Mouse (Mus musculus) cortical plate, adult 2 months (tissue): ENCODE measurements at regions not wholly inside any gene's neighbourhood (a gene's known extent, or its start where the extent isn't known, plus 50 kb on each side); places are given as distances from the start of the nearest gene placed in this dataset.

Experiments
- H3K27ac ChIP-seq: fragments of 200-500 bp; 2 replicates; pipeline ENCODE4 v1.5.1; 2012; ENCODE audit warnings: low read length, control low read depth, inconsistent platforms; ENCODE audit not compliant: insufficient read depth
- H3K4me1 ChIP-seq: fragments of 200-500 bp; 2 replicates; pipeline ENCODE4 v1.6.1; 2011; ENCODE audit warnings: low read length; ENCODE audit not compliant: control insufficient read depth, insufficient read depth
- H3K4me3 ChIP-seq: fragments of 200-500 bp; 2 replicates; pipeline ENCODE4 v1.5.1; 2011; ENCODE audit warnings: mild to moderate bottlenecking, low read length, control low read depth; ENCODE audit not compliant: insufficient read depth
- CTCF ChIP-seq: fragments of 200-500 bp; IDR thresholded peaks from 2 replicates; pipeline ENCODE4 v1.5.1; 2011; ENCODE audit warnings: mild to moderate bottlenecking, control low read depth, low read length; ENCODE audit not compliant: insufficient read depth; ENCODE audit errors: extremely low read depth
- POLR2A ChIP-seq: fragments of 200-500 bp; IDR thresholded peaks from 2 replicates; pipeline ENCODE4 v1.6.1; 2011; ENCODE audit warnings: mild to moderate bottlenecking, low read length, control low read depth; ENCODE audit not compliant: insufficient read depth; ENCODE audit errors: extremely low read depth

DNA sequence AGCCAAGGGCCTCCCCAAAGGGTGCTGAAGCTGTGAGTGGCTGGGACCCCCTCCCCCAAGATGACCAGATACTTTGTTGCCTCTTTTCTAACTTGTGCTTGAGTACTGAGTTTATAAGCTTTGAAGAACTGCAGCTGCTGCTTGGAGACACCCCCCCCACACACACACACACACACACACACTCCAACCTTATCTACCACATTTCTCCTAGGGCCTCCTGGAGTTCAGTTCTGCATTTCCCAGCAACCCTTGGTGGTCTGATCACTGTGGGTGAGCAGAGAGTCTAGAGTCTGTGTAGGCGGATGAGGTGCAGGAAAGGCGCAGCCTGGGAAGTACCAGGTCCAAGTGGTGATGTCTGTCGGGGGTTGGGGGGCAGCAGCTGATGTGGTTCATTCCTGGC lies 479.3 kb downstream of the Ajap1 start:
- no peak for TF ChIP-seq CTCF
- no peak for TF ChIP-seq POLR2A
- Histone ChIP-seq H3K27ac (no peak overlapping the region), H3K4me3 (no peak overlapping the region), H3K4me1 (0 out of 2 replicates have a peak, but pooled peaks cover 1% of the 10 kb centered on the region)

DNA sequence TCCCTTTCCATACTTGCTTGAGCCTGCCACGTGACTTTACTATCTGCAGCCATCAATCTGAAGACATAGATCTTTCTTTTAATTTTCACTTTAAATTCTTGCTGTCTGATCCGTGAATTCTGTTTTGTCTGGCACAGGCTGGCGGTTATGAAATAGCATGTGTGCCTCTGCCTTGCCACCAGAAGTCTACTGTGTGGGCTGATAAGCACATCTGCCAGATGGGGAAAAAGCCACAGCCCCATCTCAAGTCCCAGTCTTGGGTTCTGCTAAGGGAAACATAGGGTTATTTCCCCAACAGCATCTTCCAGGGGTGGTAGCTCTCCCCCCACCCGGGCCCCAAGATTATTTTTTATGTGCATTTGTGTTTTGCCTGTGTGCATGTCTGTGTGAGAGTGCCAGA lies 480.1 kb downstream of the Ajap1 start:
- H3K4me1 ChIP-seq = 0 out of 2 replicates have a peak, but pooled peaks cover 1% of the 10 kb centered on the region
- no peak overlapping the region for H3K27ac ChIP-seq
- no peak for TF ChIP-seq CTCF
- no peak overlapping the region for H3K4me3 ChIP-seq

DNA sequence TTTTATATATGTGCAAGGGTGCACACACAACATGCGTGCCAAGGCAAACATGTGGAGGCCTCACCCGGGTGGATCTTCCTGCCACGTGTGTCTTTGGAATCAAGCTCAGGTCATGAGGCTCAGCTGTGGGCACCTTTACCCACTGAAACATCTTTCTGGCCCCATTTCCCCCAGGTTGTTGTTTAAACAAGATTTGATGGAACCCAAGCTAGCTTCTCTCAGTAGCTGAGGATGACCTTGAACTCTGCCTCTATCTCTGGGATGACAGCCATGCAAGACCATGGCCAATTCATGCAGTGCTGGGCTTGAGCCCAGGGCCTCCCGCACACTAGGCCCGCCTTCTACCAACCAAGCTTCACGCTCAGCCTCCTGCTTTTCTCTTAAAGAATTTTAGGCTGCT lies 480.9 kb downstream of the Ajap1 start:
- Histone ChIP-seq H3K4me3 (no peak overlapping the region), H3K27ac (no peak overlapping the region), H3K4me1 (0 out of 2 replicates have a peak, but pooled peaks cover 1% of the 10 kb centered on the region)
- TF ChIP-seq POLR2A (no peak), CTCF (no peak)

- no peak overlapping the region for H3K27ac ChIP-seq
- 0 out of 2 replicates have a peak, but pooled peaks cover 1% of the 10 kb centered on the region for H3K4me1 ChIP-seq
- TF ChIP-seq CTCF (no peak), POLR2A (no peak)
- H3K4me3 ChIP-seq = no peak overlapping the region
These were observed 483.1 kb downstream of the Ajap1 start for GRCm38 (mm10) chr4:152999526-152999925.

DNA sequence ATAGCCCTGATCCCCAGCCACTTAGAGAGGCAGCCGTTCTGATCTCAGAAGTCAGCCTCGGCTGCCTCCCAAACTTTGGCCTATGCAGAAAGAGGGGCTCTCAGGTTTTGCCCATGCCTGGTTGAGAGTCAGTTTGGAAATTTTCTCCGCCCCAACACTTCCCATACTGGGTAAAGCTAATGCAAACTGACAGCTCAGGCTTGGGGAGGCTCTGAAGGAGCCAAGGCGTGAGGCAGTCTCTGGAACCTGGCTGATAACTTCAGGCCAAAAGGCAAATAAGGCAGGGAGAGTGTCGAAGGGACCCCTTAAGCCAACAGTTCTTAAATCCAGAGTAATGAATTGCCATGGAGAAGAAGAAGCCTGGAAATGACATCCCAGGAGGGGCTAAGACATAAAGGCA lies 485.4 kb downstream of the Ajap1 start:
- no peak for TF ChIP-seq POLR2A
- TF ChIP-seq CTCF = no peak
- Histone ChIP-seq H3K4me3 (no peak overlapping the region), H3K4me1 (0 out of 2 replicates have a peak, but pooled peaks cover under 1% of the 10 kb centered on the region), H3K27ac (no peak overlapping the region)

GRCm38 (mm10) chr4:152996641-152997040 lies 486.0 kb downstream of the Ajap1 start:
- H3K4me3 ChIP-seq = no peak overlapping the region
- TF ChIP-seq POLR2A = no peak
- TF ChIP-seq CTCF = no peak

DNA sequence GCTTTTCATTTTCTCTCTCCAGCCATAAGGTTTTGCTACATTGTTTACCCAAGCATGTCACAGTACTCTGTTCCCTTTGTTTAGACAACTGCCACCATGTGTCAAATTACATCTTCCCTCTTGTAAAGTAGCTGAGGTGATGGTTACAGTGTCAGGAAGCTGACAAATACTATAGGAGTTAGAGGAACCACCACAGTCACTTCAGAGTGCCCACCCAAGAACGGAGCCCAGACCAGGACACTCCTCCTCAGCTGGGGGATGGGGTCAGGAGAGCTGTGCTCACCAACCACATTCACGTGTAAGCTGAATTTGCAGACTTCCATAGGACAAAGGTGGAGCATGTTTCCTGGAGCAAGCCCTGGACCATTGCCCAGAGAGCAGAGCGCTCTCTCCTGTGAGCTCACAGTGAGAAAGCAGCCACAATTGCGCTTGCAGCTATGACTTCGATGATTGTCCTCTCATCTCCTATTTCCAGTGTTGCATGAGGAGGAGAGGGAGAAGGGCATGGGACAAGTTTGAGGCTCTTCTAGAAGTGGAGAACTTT lies 487.5 kb downstream of the Ajap1 start:
- TF ChIP-seq POLR2A (no peak), CTCF (no peak)
- no peaks in the 10 kb centered on the region for H3K4me1 ChIP-seq
- no peak overlapping the region for H3K4me3 ChIP-seq
- no peak overlapping the region for H3K27ac ChIP-seq

More at GRCm38 (mm10) chr4:152996641-152997040, 486.0 kb downstream of the Ajap1 start:
- H3K27ac ChIP-seq = no peak overlapping the region
- H3K4me1 ChIP-seq = no peaks in the 10 kb centered on the region

- no peak overlapping the region for H3K4me3 ChIP-seq
- no peak for TF ChIP-seq POLR2A
- TF ChIP-seq CTCF = no peak
- no peak overlapping the region for H3K27ac ChIP-seq
- H3K4me1 ChIP-seq = no peaks in the 10 kb centered on the region
These were observed 488.4 kb downstream of the Ajap1 start for GRCm38 (mm10) chr4:152994206-152994605.

DNA sequence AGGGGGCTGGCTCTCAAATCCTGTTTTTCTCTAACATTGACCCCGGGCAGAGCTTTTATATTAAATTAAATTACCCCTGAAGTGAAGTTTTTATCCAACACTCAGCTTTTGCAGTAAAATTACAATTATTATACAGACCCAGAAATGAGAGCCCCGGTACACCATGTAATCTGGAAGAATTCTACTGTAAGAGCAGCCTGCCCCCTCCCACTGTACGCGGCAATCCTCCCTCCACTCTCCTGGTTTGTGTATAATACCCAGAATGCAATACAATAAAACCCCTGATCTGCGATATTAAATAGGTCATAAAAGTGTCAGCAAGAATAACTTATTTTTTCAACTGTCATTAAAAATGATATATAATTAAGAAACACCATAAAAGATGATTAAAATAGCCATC lies 492.3 kb downstream of the Ajap1 start:
- no peak overlapping the region for H3K4me3 ChIP-seq
- TF ChIP-seq CTCF (no peak), POLR2A (no peak)
- H3K4me1 ChIP-seq = no peaks in the 10 kb centered on the region
- no peak overlapping the region for H3K27ac ChIP-seq

- no peak overlapping the region for H3K4me3 ChIP-seq
- no peak for TF ChIP-seq CTCF
- no peak for TF ChIP-seq POLR2A
- no peaks in the 10 kb centered on the region for H3K4me1 ChIP-seq
- no peak overlapping the region for H3K27ac ChIP-seq
These were observed 494.9 kb downstream of the Ajap1 start for GRCm38 (mm10) chr4:152987726-152988125.
